Mouse (Mus musculus) ES-Bruce4 (cell line): ENCODE data around the gene Rrp12. TPM values are rescaled to one million over a fixed set of nuclear protein-coding genes. Genes with fewer than 3 reads are reported as not detected.
"Not testable (repeated sequence)": the region's sequence is repeated elsewhere in the genome, so short reads cannot be mapped to it uniquely, and the experiment has no call there.

Experiments used
- H3K27ac ChIP-seq: 2 replicates; pipeline ENCODE4 v1.5.1; 2012; ENCODE audit warnings: low read length, inconsistent platforms; ENCODE audit not compliant: insufficient read depth
- H3K27me3 ChIP-seq: 2 replicates; pipeline ENCODE4 v1.6.1; 2012; ENCODE audit warnings: mild to moderate bottlenecking, low read length, inconsistent platforms; ENCODE audit not compliant: control insufficient read depth, poor library complexity, insufficient read depth, severe bottlenecking
- H3K36me3 ChIP-seq: 2 replicates; pipeline ENCODE4 v1.6.1; 2012; ENCODE audit warnings: inconsistent platforms, mild to moderate bottlenecking, low read length, moderate library complexity; ENCODE audit not compliant: control insufficient read depth, poor library complexity, insufficient read depth, severe bottlenecking
- H3K4me1 ChIP-seq: one replicate; pipeline ENCODE4 v1.8.1; 2011; ENCODE audit warnings: low read length; ENCODE audit not compliant: control insufficient read depth, insufficient read depth
- H3K4me3 ChIP-seq: 2 replicates; pipeline ENCODE4 v1.5.1; 2011; ENCODE audit warnings: low read depth, mild to moderate bottlenecking, low read length
- H3K9ac ChIP-seq: 2 replicates; pipeline ENCODE4 v1.6.1; 2012; ENCODE audit warnings: low read depth, mild to moderate bottlenecking, inconsistent platforms; ENCODE audit not compliant: poor library complexity, severe bottlenecking
- H3K9me3 ChIP-seq: replicated peaks from 2 replicates; pipeline ENCODE4 v1.6.1; 2012; ENCODE audit warnings: mild to moderate bottlenecking, low read length, inconsistent platforms; ENCODE audit not compliant: control insufficient read depth, poor library complexity, insufficient read depth, severe bottlenecking
- CTCF ChIP-seq: IDR thresholded peaks from one replicate; pipeline ENCODE4 v1.8.1; 2011; ENCODE audit warnings: low read depth, low read length
- EP300 ChIP-seq: IDR thresholded peaks from 2 replicates; pipeline ENCODE4 v1.6.1; 2011; ENCODE audit warnings: low read depth, low read length; ENCODE audit not compliant: insufficient read depth
- POLR2A ChIP-seq: IDR thresholded peaks from one replicate; pipeline ENCODE4 v1.8.1; 2011; ENCODE audit warnings: low read length; ENCODE audit not compliant: insufficient read depth
- polyA plus RNA-seq: library from polyadenylated mRNA; stranded (reverse); fragments of >200 nt; gene quantifications from 2 replicates; pipeline ENCODE4 v1.2.4, GENCODE M21; 2011; ENCODE audit warnings: low read depth; ENCODE audit not compliant: missing spikeins, insufficient read depth, insufficient read length

Rrp12 gene
- polyA plus RNA-seq, 1 experiment: 24.5 TPM

GRCm38 (mm10) chr19:41847992-41848851 lies 47.8 kb downstream of the Rrp12 start, which contains the start of gene Frat2:
Gene Frat2, minus strand, starts transcription at chr19:41848132.
- Histone ChIP-seq H3K27me3 (peaks cover 2% of the 10 kb centered on the region; the same call in 1 of the 2 replicates), H3K9me3 (no peaks in the 10 kb centered on the region), H3K4me1 (peaks cover 6% of the 10 kb centered on the region), H3K36me3 (no peaks in the 10 kb centered on the region), H3K27ac (peak within 1 kb of the TSS; percentile 66), H3K4me3 (peak within 1 kb of the TSS; percentile 69), H3K9ac (peak within 1 kb of the TSS; percentile 68)
- TF ChIP-seq EP300 (no peak), CTCF (no peak), POLR2A (peak; percentile 71)

GRCm38 (mm10) chr19:41847614-41847991 lies 48.4 kb downstream of the Rrp12 start:
- Histone ChIP-seq H3K4me3 (peak overlapping the region; percentile 69), H3K9ac (peak overlapping the region; percentile 68)
- not testable (repeated sequence) for H3K36me3 ChIP-seq, H3K4me1 ChIP-seq, H3K27me3 ChIP-seq, H3K27ac ChIP-seq, H3K9me3 ChIP-seq

- no peak for TF ChIP-seq EP300
- TF ChIP-seq CTCF: no peak
- Histone ChIP-seq H3K27me3 (peaks cover 2% of the 10 kb centered on the region; the same call in 1 of the 2 replicates), H3K9me3 (no peaks in the 10 kb centered on the region), H3K36me3 (no peaks in the 10 kb centered on the region), H3K9ac (peak overlapping the region; percentile 68), H3K4me3 (peak overlapping the region; percentile 69), H3K27ac (no peak overlapping the region), H3K4me1 (peaks cover 6% of the 10 kb centered on the region)
Measured at GRCm38 (mm10) chr19:41847091-41847581, 48.8 kb downstream of the Rrp12 start.

- Histone ChIP-seq H3K27me3 (peaks cover 2% of the 10 kb centered on the region; the same call in 1 of the 2 replicates), H3K4me3 (peak overlapping the region; percentile 69), H3K9me3 (no peaks in the 10 kb centered on the region), H3K27ac (no peak overlapping the region), H3K4me1 (peaks cover 6% of the 10 kb centered on the region), H3K9ac (peak overlapping the region; percentile 68), H3K36me3 (no peaks in the 10 kb centered on the region)
- TF ChIP-seq EP300 (no peak), POLR2A (no peak), CTCF (no peak)
Measured at GRCm38 (mm10) chr19:41846366-41847090, 49.4 kb downstream of the Rrp12 start.

- no peak overlapping the region for H3K27ac ChIP-seq
Measured at GRCm38 (mm10) chr19:41844345-41844744, 51.6 kb downstream of the Rrp12 start.

GRCm38 (mm10) chr19:41842706-41843105 lies 53.3 kb downstream of the Rrp12 start:
- H3K36me3 ChIP-seq: no peaks in the 10 kb centered on the region
- no peak overlapping the region for H3K4me3 ChIP-seq
- peaks cover 2% of the 10 kb centered on the region; the same call in 1 of the 2 replicates for H3K27me3 ChIP-seq
- H3K9ac ChIP-seq: no peak overlapping the region
- H3K4me1 ChIP-seq: no peaks in the 10 kb centered on the region
- no peak overlapping the region for H3K27ac ChIP-seq
- TF ChIP-seq POLR2A (no peak), CTCF (no peak), EP300 (no peak)
- H3K9me3 ChIP-seq: no peaks in the 10 kb centered on the region

More at GRCm38 (mm10) chr19:41844345-41844744, 51.6 kb downstream of the Rrp12 start:
- Histone ChIP-seq H3K27me3 (peaks cover 2% of the 10 kb centered on the region; the same call in 1 of the 2 replicates), H3K9ac (no peak overlapping the region), H3K4me1 (no peaks in the 10 kb centered on the region), H3K9me3 (no peaks in the 10 kb centered on the region), H3K4me3 (no peak overlapping the region), H3K36me3 (no peaks in the 10 kb centered on the region)
- TF ChIP-seq CTCF (peak; percentile 50), EP300 (no peak)
